In the genomic region with DNA sequence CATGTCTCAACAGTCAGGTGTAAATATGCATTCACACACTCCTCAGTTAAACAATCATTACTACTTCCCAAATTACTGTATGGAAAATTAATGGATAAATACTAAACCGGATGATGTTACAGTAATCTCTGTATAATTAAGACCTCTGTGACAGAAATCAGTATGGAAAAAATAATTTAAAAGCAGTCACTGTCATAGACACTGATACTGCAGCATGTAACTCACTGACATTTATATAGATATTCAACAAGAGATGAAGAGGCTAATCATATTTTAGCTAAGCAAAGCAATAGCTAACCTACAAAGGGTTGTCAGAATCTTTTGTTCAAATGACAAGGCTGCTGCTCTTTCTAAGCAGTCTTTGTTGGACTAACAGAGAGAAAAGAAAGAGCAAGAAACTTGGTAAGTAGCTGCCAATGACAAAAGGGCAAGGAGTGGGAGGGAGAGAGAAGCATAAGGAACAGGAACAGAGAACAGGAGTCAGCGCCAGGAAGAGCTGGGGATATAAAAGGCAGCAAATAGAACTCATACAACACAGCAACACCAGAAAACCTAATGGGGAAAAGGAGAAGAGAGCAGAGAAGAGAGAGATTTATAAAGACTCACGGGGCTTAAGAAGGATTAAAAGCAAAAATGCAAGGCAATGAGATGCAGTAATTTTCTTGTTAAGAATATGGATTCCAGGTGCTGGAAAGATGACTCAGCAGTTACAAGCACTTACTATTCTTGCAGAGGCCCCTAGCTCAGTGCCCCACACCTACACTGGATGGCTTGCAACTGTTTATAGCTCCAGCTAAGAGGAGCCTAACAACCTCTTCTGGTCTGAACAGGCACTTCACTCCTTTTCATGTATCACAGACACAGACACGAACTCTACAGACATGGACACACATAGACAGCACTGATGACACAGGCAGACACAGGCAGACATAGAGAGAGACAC, we compare ENCODE assay signal across 9 mouse cellular contexts.
DNase-seq lines count a peak whose midpoint lies in the region; ATAC-seq and TF ChIP-seq lines count a peak whose summit lies in the region.
"Had no signal": no experiment of that assay in that cellular context is flagged by ENCODE, and none has a peak within 500 bp of the region (broad histone marks: within the 10 kb centered on the region; RNA-seq: fewer than 3 reads in every experiment).

No protein-coding gene starts in this region.

- H3K9ac ChIP-seq in liver, postnatal 0 days (replicated peaks) = no peak overlapping the region
- no peak overlapping the region for H3K9ac ChIP-seq in embryonic facial prominence, embryonic 13.5 days
- no peak overlapping the region for H3K9ac ChIP-seq in lung, postnatal 0 days (replicated peaks; ENCODE audit: low read depth)
- H3K9ac ChIP-seq: lung, embryonic 15.5 days had no signal

- H3K27ac ChIP-seq in liver, postnatal 0 days (ENCODE audit: low read depth) = no peak overlapping the region
- peak overlapping the region; percentile 39; the same call in 1 of the 2 replicates for H3K27ac ChIP-seq in embryonic facial prominence, embryonic 13.5 days
- no peak overlapping the region for H3K27ac ChIP-seq in lung, postnatal 0 days (ENCODE audit: low read length)
- H3K27ac ChIP-seq: lung, embryonic 15.5 days had no signal

- H3K4me1 ChIP-seq in liver, postnatal 0 days (ENCODE audit: insufficient read depth) = no peaks in the 10 kb centered on the region
- peaks cover 3% of the 10 kb centered on the region; the same call in 1 of the 2 replicates for H3K4me1 ChIP-seq in embryonic facial prominence, embryonic 13.5 days
- no peaks in the 10 kb centered on the region; the same call in 1 of the 2 replicates for H3K4me1 ChIP-seq in lung, adult 2 months (ENCODE audit: control insufficient read depth, insufficient read depth, low read length)
- no peaks in the 10 kb centered on the region for H3K4me1 ChIP-seq in lung, postnatal 0 days (ENCODE audit: insufficient read depth, low read depth, low read length)
- H3K4me1 ChIP-seq: lung, embryonic 15.5 days had no signal

- ATAC-seq in liver, postnatal 0 days = no peak
- no peak for ATAC-seq in embryonic facial prominence, embryonic 13.5 days (ENCODE audit: insufficient number of reproducible peaks, insufficient read depth, low FRiP score, low TSS enrichment, low read depth)
- no peak for ATAC-seq in lung, postnatal 0 days

- no peak for TF ChIP-seq EP300 in liver, postnatal 0 days (IDR thresholded peaks at IDR 0.05; ENCODE audit: low read depth)
- TF ChIP-seq EP300 in lung, postnatal 0 days (IDR thresholded peaks at IDR 0.05) = no peak

- no peak for TF ChIP-seq CTCF in liver, postnatal 0 days (IDR thresholded peaks at IDR 0.05; ENCODE audit: low read depth)
- no peak for TF ChIP-seq CTCF in lung, adult 2 months (IDR thresholded peaks at IDR 0.05; ENCODE audit: insufficient read depth, low read length)
- TF ChIP-seq CTCF in lung, postnatal 0 days (IDR thresholded peaks at IDR 0.05) = no peak

- H3K9me3 ChIP-seq in liver, postnatal 0 days (ENCODE audit: low read length) = no peaks in the 10 kb centered on the region
- H3K9me3 ChIP-seq in embryonic facial prominence, embryonic 13.5 days = no peaks in the 10 kb centered on the region
- no peaks in the 10 kb centered on the region for H3K9me3 ChIP-seq in lung, postnatal 0 days (ENCODE audit: low read length)
- H3K9me3 ChIP-seq: lung, embryonic 15.5 days had no signal

- TF ChIP-seq POLR2A in lung, adult 2 months (IDR thresholded peaks at IDR 0.05; ENCODE audit: borderline replicate concordance, extremely low read depth, low read depth, low read length) = no peak

- H3K4me2 ChIP-seq in liver, postnatal 0 days (ENCODE audit: low read depth, low read length) = no peak overlapping the region
- H3K4me2 ChIP-seq in embryonic facial prominence, embryonic 13.5 days = no peak overlapping the region
- H3K4me2 ChIP-seq in lung, postnatal 0 days (replicated peaks; ENCODE audit: low read depth, low read length) = no peak overlapping the region
- H3K4me2 ChIP-seq: lung, embryonic 15.5 days had no signal

- no peaks in the 10 kb centered on the region for H3K36me3 ChIP-seq in liver, postnatal 0 days (replicated peaks; ENCODE audit: insufficient read depth, low read length)
- H3K36me3 ChIP-seq in embryonic facial prominence, embryonic 13.5 days = no peaks in the 10 kb centered on the region
- no peaks in the 10 kb centered on the region for H3K36me3 ChIP-seq in lung, postnatal 0 days (ENCODE audit: insufficient read depth, low read length)
- H3K36me3 ChIP-seq: lung, embryonic 15.5 days had no signal

- no peaks in the 10 kb centered on the region for H3K27me3 ChIP-seq in liver, postnatal 0 days (ENCODE audit: insufficient read depth, low read length)
- H3K27me3 ChIP-seq in embryonic facial prominence, embryonic 13.5 days = no peaks in the 10 kb centered on the region
- H3K27me3 ChIP-seq in lung, postnatal 0 days (replicated peaks; ENCODE audit: insufficient read depth, low read length) = no peaks in the 10 kb centered on the region
- H3K27me3 ChIP-seq: lung, embryonic 15.5 days had no signal

- H3K4me3 ChIP-seq in liver, postnatal 0 days (ENCODE audit: low read depth, low read length) = no peak overlapping the region
- no peak overlapping the region for H3K4me3 ChIP-seq in embryonic facial prominence, embryonic 13.5 days
- H3K4me3 ChIP-seq in lung, adult 2 months (replicated peaks; ENCODE audit: extremely low read depth, low read depth, low read length) = no peak overlapping the region
- H3K4me3 ChIP-seq in lung, postnatal 0 days (ENCODE audit: low read depth, low read length) = no peak overlapping the region
- H3K4me3 ChIP-seq: lung, embryonic 15.5 days had no signal

- WGBS in liver, postnatal 0 days (ENCODE audit: insufficient replicate concordance) = 73% methylated on average over 4 of the region's 4 CpGs
- WGBS in embryonic facial prominence, embryonic 13.5 days = 38% methylated on average over 4 of the region's 4 CpGs
- 61% methylated on average over 4 of the region's 4 CpGs for WGBS in lung, adult 2 months
- WGBS in lung, postnatal 0 days = 61% methylated on average over 4 of the region's 4 CpGs

- peak; percentile 8 for DNase-seq in liver
- no peak for DNase-seq in liver, postnatal 0 days
- peak; percentile 31 to 38 for DNase-seq in layer of hippocampus, postnatal 36 days
- peak; percentile 35 to 53 for DNase-seq in right cerebral cortex, postnatal 10 days (ENCODE audit: low spot score in 2 of 2)
- DNase-seq in lung, adult 2 months = no peak
- no peak for DNase-seq in lung, postnatal 0 days (ENCODE audit: low spot score)
- DNase-seq in urinary bladder, adult 18-20 months (ENCODE audit: low spot score in 2 of 2) = no peak

Comparison
In these comparisons a context has a peak if more than half of its experiments do, and no peak if none do; other contexts are left out.
1. DNase-seq: peak in liver (single experiment), layer of hippocampus, postnatal 36 days (2 of 2) and right cerebral cortex, postnatal 10 days (2 of 2); none in liver, postnatal 0 days (single experiment), lung, adult 2 months (single experiment), lung, postnatal 0 days (single experiment) and urinary bladder, adult 18-20 months (0 of 2).